Mouse (Mus musculus): Measurements from ENCODE around the gene Ppp1r11. TPM values are rescaled to one million over a fixed set of nuclear protein-coding genes. Genes with fewer than 3 reads are reported as not detected.

The Ppp1r11 gene
- polyA plus RNA-seq, 1 experiment from 2014 or later = 121 TPM

- no peak overlapping the region for H3K27ac ChIP-seq
- 92% methylated on average over 1 of the region's 1 CpGs for WGBS
- H3K4me3 ChIP-seq = no peak overlapping the region
These were observed 1.5 kb upstream of the Ppp1r11 start for GRCm38 (mm10) chr17:36953062-36953461.

DNA sequence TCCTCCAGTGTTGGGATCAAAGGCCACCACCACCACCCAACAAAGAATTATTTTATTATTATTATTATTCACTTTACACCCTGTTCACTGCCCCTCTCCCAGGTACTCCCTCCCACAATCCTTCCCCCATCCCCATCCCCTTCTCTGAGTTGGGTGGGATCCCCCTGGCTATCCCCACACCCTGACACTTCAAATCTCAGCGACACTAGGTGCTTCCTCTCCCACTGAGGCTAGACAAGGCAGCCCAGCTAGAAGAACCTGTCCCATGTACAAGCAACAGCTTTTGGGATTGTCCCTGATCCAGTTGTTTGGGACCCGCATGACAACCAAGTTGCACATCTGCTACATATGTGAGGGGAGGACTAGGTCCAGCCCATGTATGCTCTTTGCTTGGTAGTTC lies 1.1 kb upstream of the Ppp1r11 start:
- Histone ChIP-seq H3K4me3 (no peak overlapping the region), H3K4me1 (peaks cover 13% of the 10 kb centered on the region; the same call in 1 of the 2 replicates), H3K36me3 (peaks cover 31% of the 10 kb centered on the region), H3K9me3 (no peaks in the 10 kb centered on the region), H3K27ac (no peak overlapping the region), H3K27me3 (ENCODE audit: insufficient read depth, poor library complexity, severe bottlenecking) (0 out of 2 replicates have a peak, but pooled peaks cover 7% of the 10 kb centered on the region)
- 85% methylated on average over 2 of the region's 2 CpGs for WGBS
- DNase-seq (ENCODE audit: low spot score) = no peak

More at GRCm38 (mm10) chr17:36953062-36953461, 1.5 kb upstream of the Ppp1r11 start:
- Histone ChIP-seq H3K27me3 (ENCODE audit: insufficient read depth, poor library complexity, severe bottlenecking) (0 out of 2 replicates have a peak, but pooled peaks cover 4% of the 10 kb centered on the region), H3K4me1 (peaks cover 16% of the 10 kb centered on the region; the same call in 1 of the 2 replicates), H3K36me3 (peaks cover 31% of the 10 kb centered on the region), H3K9me3 (no peaks in the 10 kb centered on the region)
- DNase-seq (ENCODE audit: low spot score) = no peak

- Histone ChIP-seq H3K4me1 (peaks cover 19% of the 10 kb centered on the region), H3K27ac (no peak overlapping the region), H3K36me3 (peaks cover 17% of the 10 kb centered on the region), H3K27me3 (ENCODE audit: insufficient read depth, poor library complexity, severe bottlenecking) (peaks cover 39% of the 10 kb centered on the region), H3K9me3 (no peaks in the 10 kb centered on the region), H3K4me3 (no peak overlapping the region)
- 85% methylated on average over 8 of the region's 8 CpGs for WGBS
- peak; percentile 63 for DNase-seq (ENCODE audit: low spot score)
These were observed 2.3 kb downstream of the Ppp1r11 start for GRCm38 (mm10) chr17:36949265-36949664.

DNA sequence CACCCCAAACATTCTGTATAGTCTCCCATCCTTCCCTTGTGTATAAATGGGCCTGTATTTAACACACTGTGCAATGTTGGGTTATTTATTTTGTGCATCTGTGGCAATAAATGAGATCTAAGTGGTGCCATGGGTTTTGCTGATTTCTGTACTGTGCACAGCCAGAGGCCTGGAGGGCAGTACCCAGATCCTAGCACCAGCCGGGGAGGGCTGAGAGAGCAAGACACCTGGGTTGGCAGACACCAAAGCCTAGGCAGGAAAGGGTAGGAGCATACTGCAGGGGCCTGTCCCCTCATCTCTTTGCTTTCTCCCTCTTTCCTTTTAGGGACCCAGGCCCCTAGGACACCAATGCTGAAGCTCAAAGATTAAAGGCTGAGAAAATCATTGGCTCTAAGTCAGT lies 3.3 kb downstream of the Ppp1r11 start:
- H3K4me3 ChIP-seq = no peak overlapping the region
- H3K36me3 ChIP-seq = peaks cover 14% of the 10 kb centered on the region
- peak; percentile 30 for DNase-seq (ENCODE audit: low spot score)
- H3K27me3 ChIP-seq (ENCODE audit: insufficient read depth, poor library complexity, severe bottlenecking) = peaks cover 49% of the 10 kb centered on the region
- no peak overlapping the region for H3K27ac ChIP-seq
- no peaks in the 10 kb centered on the region for H3K9me3 ChIP-seq
- 95% methylated on average over 1 of the region's 1 CpGs for WGBS
- peaks cover 20% of the 10 kb centered on the region for H3K4me1 ChIP-seq

- H3K9me3 ChIP-seq = no peaks in the 10 kb centered on the region
- peaks cover 14% of the 10 kb centered on the region for H3K36me3 ChIP-seq
- H3K27me3 ChIP-seq (ENCODE audit: insufficient read depth, poor library complexity, severe bottlenecking) = peaks cover 60% of the 10 kb centered on the region
- peak overlapping the region; percentile 81 for H3K27ac ChIP-seq
- WGBS = 1% methylated on average over 62 of the region's 62 CpGs
- peaks cover 30% of the 10 kb centered on the region for H3K4me1 ChIP-seq
- H3K4me3 ChIP-seq = peak overlapping the region; percentile 67
- peak; percentile 79 for DNase-seq (ENCODE audit: low spot score)
These were observed 4.3 kb downstream of the Ppp1r11 start for GRCm38 (mm10) chr17:36947051-36947819.

- H3K9me3 ChIP-seq = no peaks in the 10 kb centered on the region
- H3K4me1 ChIP-seq = peaks cover 24% of the 10 kb centered on the region
- H3K27ac ChIP-seq = no peak overlapping the region
- H3K4me3 ChIP-seq = no peak overlapping the region
- peaks cover 84% of the 10 kb centered on the region for H3K27me3 ChIP-seq (ENCODE audit: insufficient read depth, poor library complexity, severe bottlenecking)
- no peak for DNase-seq (ENCODE audit: low spot score)
- WGBS = 22% methylated on average over 9 of the region's 9 CpGs
- H3K36me3 ChIP-seq = peaks cover 10% of the 10 kb centered on the region
These were observed 7.3 kb downstream of the Ppp1r11 start for GRCm38 (mm10) chr17:36944121-36944775.

GRCm38 (mm10) chr17:36943691-36944090 lies 7.8 kb downstream of the Ppp1r11 start:
- Histone ChIP-seq H3K27me3 (ENCODE audit: insufficient read depth, poor library complexity, severe bottlenecking) (peaks cover 89% of the 10 kb centered on the region), H3K4me1 (peaks cover 24% of the 10 kb centered on the region), H3K4me3 (0 out of 2 replicates have a peak overlapping the region, but pooled peaks have one; percentile 59), H3K27ac (no peak overlapping the region), H3K36me3 (peaks cover 5% of the 10 kb centered on the region), H3K9me3 (no peaks in the 10 kb centered on the region)
- DNase-seq (ENCODE audit: low spot score) = no peak
- WGBS = 19% methylated on average over 5 of the region's 5 CpGs

DNA sequence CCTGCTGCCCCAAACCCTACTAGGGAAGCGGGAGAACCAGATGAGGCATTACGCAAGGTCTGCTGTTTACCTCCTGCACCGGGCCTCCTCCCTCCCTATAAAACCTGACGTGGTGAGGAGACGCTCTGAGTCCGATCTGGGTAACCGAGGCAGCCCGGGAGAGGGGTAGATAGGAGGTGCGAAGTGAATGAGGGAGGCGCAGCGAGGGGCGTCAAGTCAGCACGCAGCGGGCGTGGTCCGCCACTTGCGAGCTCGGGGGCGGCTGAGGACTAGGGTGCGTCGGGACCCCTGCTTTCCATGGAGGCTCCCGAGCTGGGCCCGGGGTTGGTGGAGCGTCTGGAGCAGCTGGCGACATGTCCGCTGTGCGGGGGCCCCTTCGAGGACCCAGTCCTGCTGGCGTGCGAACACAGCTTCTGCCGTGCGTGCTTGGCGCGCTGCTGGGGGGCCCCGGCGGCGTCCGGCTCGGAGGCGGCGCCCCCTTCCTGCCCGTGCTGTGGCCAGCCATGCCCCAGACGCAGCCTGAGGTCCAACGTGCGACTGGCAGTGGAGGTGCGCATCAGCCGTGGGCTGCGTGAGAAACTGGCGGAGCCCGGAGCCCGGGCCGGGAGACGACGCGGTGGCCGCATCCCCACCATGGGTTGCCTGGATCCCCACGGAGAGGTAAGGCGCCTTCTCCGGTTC lies 8.6 kb downstream of the Ppp1r11 start, which contains the start of gene Rnf39:
Gene Rnf39, plus strand, starts transcription at position 128 of the 681 bp plus-strand sequence.
- Histone ChIP-seq H3K36me3 (no peaks in the 10 kb centered on the region), H3K9me3 (no peaks in the 10 kb centered on the region), H3K27ac (0 out of 2 replicates have a peak within 1 kb of the TSS, but pooled peaks have one; percentile 16), H3K4me3 (peak within 1 kb of the TSS; percentile 59), H3K4me1 (peaks cover 21% of the 10 kb centered on the region), H3K27me3 (ENCODE audit: insufficient read depth, poor library complexity, severe bottlenecking) (peaks cover 85% of the 10 kb centered on the region)
- no peak for DNase-seq (ENCODE audit: low spot score)
- WGBS = 3% methylated on average over 59 of the region's 59 CpGs

- peak; percentile 74 for DNase-seq (ENCODE audit: low spot score)
- peaks cover 81% of the 10 kb centered on the region for H3K27me3 ChIP-seq (ENCODE audit: insufficient read depth, poor library complexity, severe bottlenecking)
These were observed 9.2 kb downstream of the Ppp1r11 start for GRCm38 (mm10) chr17:36942391-36942790.

GRCm38 (mm10) chr17:36938056-36938455 lies 13.5 kb downstream of the Ppp1r11 start:
- DNase-seq (ENCODE audit: low spot score) = no peak
- WGBS = 68% methylated on average over 2 of the region's 2 CpGs
- Histone ChIP-seq H3K36me3 (no peaks in the 10 kb centered on the region), H3K4me3 (no peak overlapping the region), H3K27ac (no peak overlapping the region), H3K9me3 (no peaks in the 10 kb centered on the region), H3K4me1 (peaks cover 8% of the 10 kb centered on the region), H3K27me3 (ENCODE audit: insufficient read depth, poor library complexity, severe bottlenecking) (peaks cover 41% of the 10 kb centered on the region)

More at GRCm38 (mm10) chr17:36942391-36942790, 9.2 kb downstream of the Ppp1r11 start:
- H3K4me1 ChIP-seq = peaks cover 19% of the 10 kb centered on the region
- 56% methylated on average over 10 of the region's 10 CpGs for WGBS
- no peaks in the 10 kb centered on the region for H3K9me3 ChIP-seq
- no peak overlapping the region for H3K27ac ChIP-seq
- H3K36me3 ChIP-seq = no peaks in the 10 kb centered on the region
- peak overlapping the region; percentile 59 for H3K4me3 ChIP-seq

- Histone ChIP-seq H3K4me1 (no peaks in the 10 kb centered on the region), H3K4me3 (no peak overlapping the region), H3K27me3 (ENCODE audit: insufficient read depth, poor library complexity, severe bottlenecking) (peaks cover 8% of the 10 kb centered on the region; the same call in 1 of the 2 replicates), H3K9me3 (no peaks in the 10 kb centered on the region), H3K27ac (no peak overlapping the region), H3K36me3 (no peaks in the 10 kb centered on the region)
- 53% methylated on average over 2 of the region's 2 CpGs for WGBS
- DNase-seq (ENCODE audit: low spot score) = no peak
These were observed 19.7 kb downstream of the Ppp1r11 start for GRCm38 (mm10) chr17:36931806-36932205.

DNA sequence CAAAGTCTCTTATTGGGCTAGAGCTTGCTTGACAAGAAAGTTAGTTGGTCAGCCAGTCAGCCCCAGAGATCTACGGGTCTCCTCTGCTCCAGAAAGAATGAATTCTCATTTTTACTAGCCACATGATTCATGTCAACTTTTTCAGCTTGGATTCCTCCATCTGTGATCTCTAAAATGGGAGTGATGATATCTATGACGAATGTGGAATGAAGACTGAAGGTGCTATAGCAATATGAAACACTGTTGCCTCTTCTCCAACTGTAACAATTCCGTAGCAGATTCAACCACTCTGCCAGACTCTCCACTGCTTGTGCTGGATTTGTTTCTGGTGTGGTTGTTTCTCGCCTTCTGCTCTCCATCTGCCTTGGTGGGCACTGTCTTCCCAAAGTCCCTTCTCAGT lies 20.4 kb downstream of the Ppp1r11 start:
- Histone ChIP-seq H3K27me3 (ENCODE audit: insufficient read depth, poor library complexity, severe bottlenecking) (peaks cover 8% of the 10 kb centered on the region; the same call in 1 of the 2 replicates), H3K27ac (no peak overlapping the region), H3K4me3 (no peak overlapping the region), H3K9me3 (no peaks in the 10 kb centered on the region), H3K36me3 (no peaks in the 10 kb centered on the region), H3K4me1 (no peaks in the 10 kb centered on the region)
- WGBS = 80% methylated on average over 4 of the region's 4 CpGs
- peak; percentile 6 for DNase-seq (ENCODE audit: low spot score)

All from heart, embryonic 10.5 days (tissue).